Mouse (Mus musculus) heart, embryonic 10.5 days (tissue): ENCODE results near the gene Hsd17b10. TPM values are rescaled to one million over a fixed set of nuclear protein-coding genes. Genes with fewer than 3 reads are reported as not detected.

Experiments
- DNase-seq: peaks from one replicate; pipeline ENCODE4 v3.0.0-alpha.2; 2017; ENCODE audit warnings: low spot score
- H3K27ac ChIP-seq: fragments of 300-500 bp; sonication (generic); 2 replicates; pipeline ENCODE4 v1.5.1; 2016; ENCODE audit warnings: mild to moderate bottlenecking
- H3K27me3 ChIP-seq: fragments of 300-500 bp; sonication (generic); 2 replicates; pipeline ENCODE4 v1.6.1; 2016; ENCODE audit warnings: mild to moderate bottlenecking; ENCODE audit not compliant: poor library complexity, insufficient read depth, severe bottlenecking
- H3K36me3 ChIP-seq: fragments of 300-500 bp; sonication (generic); 2 replicates; pipeline ENCODE4 v1.6.1; 2016; ENCODE audit warnings: mild to moderate bottlenecking, moderate library complexity
- H3K4me1 ChIP-seq: fragments of 300-500 bp; sonication (generic); 2 replicates; pipeline ENCODE4 v1.6.1; 2016; ENCODE audit warnings: mild to moderate bottlenecking
- H3K4me3 ChIP-seq: fragments of 300-500 bp; sonication (generic); 2 replicates; pipeline ENCODE4 v1.5.1; 2016; ENCODE audit warnings: mild to moderate bottlenecking, moderate library complexity
- H3K9me3 ChIP-seq: fragments of 300-500 bp; sonication (generic); 2 replicates; pipeline ENCODE4 v1.6.1; 2016; ENCODE audit warnings: mild to moderate bottlenecking, moderate library complexity
- WGBS: fragments of 180-500 bp; shearing (Covaris S2); methylation state at CpG from one replicate; pipeline ENCODE4 v1.1.7; 2016; 5-methylcytosine and 5-hydroxymethylcytosine counted together
- polyA plus RNA-seq: library from polyadenylated mRNA; unstranded; fragments of >200 nt; fragmentation: Nextera tagmentation; extraction: Ambion mirVana; gene quantifications from 2 replicates; pipeline ENCODE4 v1.2.1, GENCODE M21; 2016

Hsd17b10 gene
- polyA plus RNA-seq, 1 experiment from 2014 or later: 201 TPM

GRCm38 (mm10) chrX:152052546-152052945, 50.9 kb downstream of the Hsd17b10 start:
- H3K36me3 ChIP-seq: peaks cover 33% of the 10 kb centered on the region
- H3K4me3 ChIP-seq: no peak overlapping the region
- WGBS: 73% methylated on average over 3 of the region's 3 CpGs
- no peaks in the 10 kb centered on the region for H3K4me1 ChIP-seq
- H3K9me3 ChIP-seq: no peaks in the 10 kb centered on the region
- DNase-seq: no peak
- H3K27ac ChIP-seq: no peak overlapping the region
- peaks cover 27% of the 10 kb centered on the region; the same call in 1 of the 2 replicates for H3K27me3 ChIP-seq

Other genes starting within 250 kb of the Hsd17b10 start
- 42.6 and 53.0 TPM in 2 replicates for gene Huwe1, start 201.0 kb upstream of the Hsd17b10 start, polyA plus RNA-seq
- gene Ribc1, start 14.4 kb downstream of the Hsd17b10 start, polyA plus RNA-seq: 3.2 and 4.1 TPM in 2 replicates
- gene Smc1a, start 14.6 kb downstream of the Hsd17b10 start, polyA plus RNA-seq: 73.9 and 88.5 TPM in 2 replicates
- 7.7 and 17.3 TPM in 2 replicates for gene Iqsec2, start 142.4 kb downstream of the Hsd17b10 start, polyA plus RNA-seq
- 44.0 and 59.4 TPM in 2 replicates for gene Kdm5c, start 231.2 kb downstream of the Hsd17b10 start, polyA plus RNA-seq